Mouse (Mus musculus) kidney, postnatal 14 days (tissue): Measurements from ENCODE around the gene Agpat4.

ENCODE experiments used
- DNase-seq: peaks from one replicate; pipeline ENCODE4 v3.0.0; 2022; ENCODE audit warnings: mixed read lengths

Agpat4 gene

GRCm38 (mm10) chr17:12160984-12161764, 42.7 kb downstream of the Agpat4 start:
- DNase-seq = no peak

GRCm38 (mm10) chr17:12161877-12162276, 43.4 kb downstream of the Agpat4 start:
- no peak for DNase-seq

- peak; percentile 22 for DNase-seq
Observed at GRCm38 (mm10) chr17:12162824-12163223, 44.3 kb downstream of the Agpat4 start.

GRCm38 (mm10) chr17:12163403-12163802, 44.9 kb downstream of the Agpat4 start:
- no peak for DNase-seq

GRCm38 (mm10) chr17:12163903-12164302, 45.4 kb downstream of the Agpat4 start:
- no peak for DNase-seq

- no peak for DNase-seq
Observed at GRCm38 (mm10) chr17:12164507-12164906, 46.0 kb downstream of the Agpat4 start.

GRCm38 (mm10) chr17:12165009-12165695, 46.6 kb downstream of the Agpat4 start:
- DNase-seq = no peak

GRCm38 (mm10) chr17:12165701-12166100, 47.2 kb downstream of the Agpat4 start:
- DNase-seq = no peak

- peak; percentile 69 for DNase-seq
Observed at GRCm38 (mm10) chr17:12168536-12168935, 50.0 kb downstream of the Agpat4 start.

GRCm38 (mm10) chr17:12169326-12169836, 50.9 kb downstream of the Agpat4 start:
- peak; percentile 54 for DNase-seq

- peak; percentile 70 for DNase-seq
Observed at GRCm38 (mm10) chr17:12170791-12171497, 52.4 kb downstream of the Agpat4 start.

GRCm38 (mm10) chr17:12171666-12172065, 53.2 kb downstream of the Agpat4 start:
- no peak for DNase-seq

- no peak for DNase-seq
Observed at GRCm38 (mm10) chr17:12174221-12174620, 55.7 kb downstream of the Agpat4 start.

- DNase-seq = no peak
Observed at GRCm38 (mm10) chr17:12174896-12175295, 56.4 kb downstream of the Agpat4 start.

GRCm38 (mm10) chr17:12175626-12176025, 57.1 kb downstream of the Agpat4 start:
- no peak for DNase-seq

- no peak for DNase-seq
Observed at GRCm38 (mm10) chr17:12179339-12179738, 60.8 kb downstream of the Agpat4 start.

- DNase-seq = no peak
Observed at GRCm38 (mm10) chr17:12179766-12180165, 61.3 kb downstream of the Agpat4 start.

- no peak for DNase-seq
Observed at GRCm38 (mm10) chr17:12182702-12183485, 64.4 kb downstream of the Agpat4 start.

- DNase-seq = no peak
Observed at GRCm38 (mm10) chr17:12184283-12184682, 65.8 kb downstream of the Agpat4 start.

- no peak for DNase-seq
Observed at GRCm38 (mm10) chr17:12185855-12186254, 67.4 kb downstream of the Agpat4 start.

GRCm38 (mm10) chr17:12186341-12186740, 67.8 kb downstream of the Agpat4 start:
- no peak for DNase-seq

- no peak for DNase-seq
Observed at GRCm38 (mm10) chr17:12187782-12188181, 69.3 kb downstream of the Agpat4 start.

GRCm38 (mm10) chr17:12195137-12195536, 76.6 kb downstream of the Agpat4 start:
- no peak for DNase-seq
